Mouse (Mus musculus) kidney, postnatal 14 days (tissue): ENCODE results near the gene Gatd1.

Experiments used
- DNase-seq: peaks from one replicate; pipeline ENCODE4 v3.0.0; 2022; ENCODE audit warnings: mixed read lengths

Gene Gatd1

GRCm38 (mm10) chr7:141441460-141441859, 27.5 kb upstream of the Gatd1 start:
- DNase-seq: no peak

GRCm38 (mm10) chr7:141440613-141441012, 26.7 kb upstream of the Gatd1 start:
- peak; percentile 78 for DNase-seq

GRCm38 (mm10) chr7:141439811-141440210, 25.9 kb upstream of the Gatd1 start:
- no peak for DNase-seq

- DNase-seq: no peak
These were observed 25.3 kb upstream of the Gatd1 start for GRCm38 (mm10) chr7:141439140-141439679.

GRCm38 (mm10) chr7:141438201-141438968, 24.4 kb upstream of the Gatd1 start:
- no peak for DNase-seq

- DNase-seq: peak; percentile 87
These were observed 23.5 kb upstream of the Gatd1 start, which contains the start of gene Slc25a22 for GRCm38 (mm10) chr7:141437178-141438120. TSS of gene Slc25a22 (minus strand) at chr7:141437892.

- no peak for DNase-seq
These were observed 22.6 kb upstream of the Gatd1 start for GRCm38 (mm10) chr7:141436523-141436892.

- no peak for DNase-seq
These were observed 22.1 kb upstream of the Gatd1 start for GRCm38 (mm10) chr7:141435856-141436522.

GRCm38 (mm10) chr7:141435129-141435855, 21.4 kb upstream of the Gatd1 start:
- DNase-seq: peak; percentile 72

GRCm38 (mm10) chr7:141434464-141434863, 20.5 kb upstream of the Gatd1 start:
- peak; percentile 54 for DNase-seq

GRCm38 (mm10) chr7:141433517-141434400, 19.8 kb upstream of the Gatd1 start:
- DNase-seq: no peak

GRCm38 (mm10) chr7:141432741-141433516, 19.0 kb upstream of the Gatd1 start:
- peak; percentile 72 for DNase-seq

- DNase-seq: no peak
These were observed 18.3 kb upstream of the Gatd1 start for GRCm38 (mm10) chr7:141432186-141432611.

GRCm38 (mm10) chr7:141431434-141432185, 17.7 kb upstream of the Gatd1 start:
- DNase-seq: no peak

GRCm38 (mm10) chr7:141430585-141431240, 16.8 kb upstream of the Gatd1 start:
- no peak for DNase-seq

- no peak for DNase-seq
These were observed 16.1 kb upstream of the Gatd1 start for GRCm38 (mm10) chr7:141429840-141430584.

- peak; percentile 44 for DNase-seq
These were observed 15.4 kb upstream of the Gatd1 start, which contains the start of gene Cend1 for GRCm38 (mm10) chr7:141429310-141429709. TSS of gene Cend1 (minus strand) at chr7:141429491.

- DNase-seq: no peak
These were observed 14.8 kb upstream of the Gatd1 start for GRCm38 (mm10) chr7:141428701-141429100.
